Mouse (Mus musculus): Measurements from ENCODE around the gene Zfp280b. TPM values are rescaled to one million over a fixed set of nuclear protein-coding genes. Genes with fewer than 3 reads are reported as not detected.
"Not testable (repeated sequence)": the region's sequence is repeated elsewhere in the genome, so short reads cannot be mapped to it uniquely, and the experiment has no call there.

Zfp280b gene
- total RNA-seq, 2 experiments from 2014 or later, result 7.7 to 8.1 TPM

- intact Hi-C loops (cut with DNase I), result no loop called here
- no peak for DNase-seq (ENCODE audit: low spot score)
These were observed 4.1 kb upstream of the Zfp280b start for GRCm38 (mm10) chr10:76028396-76028795.

GRCm38 (mm10) chr10:76029276-76029675 lies 3.2 kb upstream of the Zfp280b start:
- DNase-seq (ENCODE audit: low spot score), result no peak
- intact Hi-C loops (cut with DNase I), result no loop called here

- no peak for DNase-seq (ENCODE audit: low spot score)
- intact Hi-C loops (cut with DNase I), result no loop called here
These were observed 2.0 kb upstream of the Zfp280b start for GRCm38 (mm10) chr10:76030496-76030895.

GRCm38 (mm10) chr10:76031511-76032401 lies 694 bp upstream of the Zfp280b start:
- intact Hi-C loops (cut with DNase I), result no loop called here
- no peak for DNase-seq (ENCODE audit: low spot score)

DNA sequence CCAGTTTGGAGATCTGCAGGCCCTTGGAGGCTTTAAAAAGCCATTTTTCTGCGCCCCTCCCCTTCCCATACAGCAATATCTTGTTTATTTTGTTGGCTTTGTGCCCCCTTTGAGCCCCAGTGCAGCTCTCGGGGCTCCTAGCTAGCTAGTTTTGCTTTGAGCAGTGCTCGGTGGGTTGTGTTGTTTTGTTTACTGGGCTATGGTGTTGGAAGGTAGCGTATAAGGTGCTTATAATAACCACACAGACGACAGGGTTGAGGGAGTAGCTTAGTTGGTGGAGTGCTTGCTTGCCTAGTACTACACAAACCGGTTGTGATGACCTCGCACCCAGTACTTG lies 637 bp downstream of the Zfp280b start:
- intact Hi-C loops (cut with DNase I), result no loop called here
- DNase-seq (ENCODE audit: low spot score), result no peak

- DNase-seq (ENCODE audit: low spot score), result no peak
- intact Hi-C loops (cut with DNase I), result no loop called here
These were observed 1.7 kb downstream of the Zfp280b start for GRCm38 (mm10) chr10:76034001-76034600.

DNA sequence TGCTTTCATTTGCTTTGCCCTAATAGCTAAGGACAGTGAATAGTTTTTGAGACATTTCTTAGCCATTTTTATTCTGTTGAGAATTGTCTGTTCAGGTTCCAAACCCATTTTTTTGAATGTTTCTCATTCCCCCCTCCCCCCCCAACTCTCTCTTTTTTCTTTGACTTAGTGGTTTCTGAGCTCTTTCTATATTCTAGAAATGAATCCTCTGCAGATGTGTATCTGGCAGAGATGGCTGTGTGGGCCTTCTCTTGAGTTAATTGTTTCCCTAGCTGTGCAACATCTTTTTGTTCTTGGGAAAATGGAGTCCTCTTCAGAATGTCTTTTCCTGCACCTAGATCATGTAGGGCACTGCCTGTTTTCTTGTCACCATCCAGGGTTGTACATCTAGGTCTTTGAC lies 2.8 kb downstream of the Zfp280b start:
- intact Hi-C loops (cut with DNase I), result no loop called here
- no peak for DNase-seq (ENCODE audit: low spot score)

GRCm38 (mm10) chr10:76036962-76037361 lies 4.5 kb downstream of the Zfp280b start:
- intact Hi-C loops (cut with DNase I), result no loop called here
- DNase-seq (ENCODE audit: low spot score), result no peak

- DNase-seq (ENCODE audit: low spot score), result no peak
- intact Hi-C loops (cut with DNase I), result no loop called here
These were observed 12.9 kb downstream of the Zfp280b start for GRCm38 (mm10) chr10:76045343-76045742.

DNA sequence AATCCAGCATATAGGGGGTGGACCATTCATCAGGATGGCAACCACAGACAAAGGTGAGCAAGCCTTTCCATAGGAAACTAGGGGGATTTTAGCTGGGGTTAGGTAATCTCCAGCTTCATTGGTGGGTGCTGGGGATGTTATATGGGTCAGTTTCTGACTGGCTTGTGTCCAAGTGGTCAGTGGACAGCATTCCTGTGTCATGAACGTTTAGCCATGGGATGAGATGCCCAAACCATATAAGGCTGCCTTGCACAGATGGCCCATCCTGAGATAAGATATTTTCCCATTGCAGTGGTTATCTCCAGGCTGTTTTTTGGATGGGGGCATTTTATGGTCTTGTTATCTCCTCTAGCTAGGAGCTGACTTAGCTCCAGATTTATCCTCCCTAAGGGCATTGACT lies 14.3 kb downstream of the Zfp280b start:
- no peak for DNase-seq (ENCODE audit: low spot score)
- intact Hi-C loops (cut with DNase I), result no loop called here

- no peak for DNase-seq (ENCODE audit: low spot score)
- intact Hi-C loops (cut with DNase I), result no loop called here
These were observed 14.9 kb downstream of the Zfp280b start for GRCm38 (mm10) chr10:76047182-76047869.

GRCm38 (mm10) chr10:76048967-76049366 lies 16.5 kb downstream of the Zfp280b start:
- intact Hi-C loops (cut with DNase I), result no loop called here
- no peak for DNase-seq (ENCODE audit: low spot score)

DNA sequence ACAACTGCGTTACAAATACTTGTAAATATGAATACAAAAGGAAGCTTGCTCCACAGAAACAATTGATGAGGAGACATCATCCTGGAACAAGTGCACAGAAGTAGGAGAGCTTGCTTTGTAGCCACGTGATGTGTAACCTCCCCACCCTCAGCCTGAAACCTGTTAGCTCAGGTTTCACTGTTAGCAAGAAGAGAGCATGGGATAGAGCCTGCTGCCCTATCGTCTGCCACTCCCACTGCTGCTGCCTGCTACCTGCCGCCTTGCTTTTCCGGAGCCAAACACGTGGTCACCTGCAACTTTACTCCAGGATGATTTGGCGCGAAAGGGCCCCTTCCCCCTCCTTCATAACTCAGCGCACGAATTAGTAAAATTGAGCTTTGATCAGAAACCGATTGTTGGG lies 19.4 kb downstream of the Zfp280b start:
- no peak for DNase-seq (ENCODE audit: low spot score)

DNA sequence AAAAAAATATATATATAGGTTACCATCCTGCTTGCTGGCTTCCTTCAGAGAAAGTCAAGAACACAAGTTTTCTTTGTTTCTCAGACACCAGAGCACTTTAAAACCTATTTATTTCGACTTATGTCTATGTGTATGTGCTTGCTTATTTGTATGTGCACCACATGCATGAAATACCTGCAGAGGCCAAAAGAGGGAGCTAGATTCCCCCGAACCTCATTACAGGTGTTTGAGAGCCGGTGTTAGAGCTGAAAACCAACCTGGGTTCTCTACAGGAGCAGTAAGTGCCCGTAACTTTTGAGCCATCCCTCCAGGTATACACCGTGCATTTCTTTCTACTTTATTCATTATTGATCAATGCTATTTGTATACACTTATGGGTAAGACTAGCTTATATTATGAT lies 30.0 kb downstream of the Zfp280b start:
- no peak for DNase-seq (ENCODE audit: low spot score)
- intact Hi-C loops (cut with DNase I), result no loop called here

More for the DNA sequence above, 19.4 kb downstream of the Zfp280b start:
- intact Hi-C loops (cut with DNase I), result no loop called here

DNA sequence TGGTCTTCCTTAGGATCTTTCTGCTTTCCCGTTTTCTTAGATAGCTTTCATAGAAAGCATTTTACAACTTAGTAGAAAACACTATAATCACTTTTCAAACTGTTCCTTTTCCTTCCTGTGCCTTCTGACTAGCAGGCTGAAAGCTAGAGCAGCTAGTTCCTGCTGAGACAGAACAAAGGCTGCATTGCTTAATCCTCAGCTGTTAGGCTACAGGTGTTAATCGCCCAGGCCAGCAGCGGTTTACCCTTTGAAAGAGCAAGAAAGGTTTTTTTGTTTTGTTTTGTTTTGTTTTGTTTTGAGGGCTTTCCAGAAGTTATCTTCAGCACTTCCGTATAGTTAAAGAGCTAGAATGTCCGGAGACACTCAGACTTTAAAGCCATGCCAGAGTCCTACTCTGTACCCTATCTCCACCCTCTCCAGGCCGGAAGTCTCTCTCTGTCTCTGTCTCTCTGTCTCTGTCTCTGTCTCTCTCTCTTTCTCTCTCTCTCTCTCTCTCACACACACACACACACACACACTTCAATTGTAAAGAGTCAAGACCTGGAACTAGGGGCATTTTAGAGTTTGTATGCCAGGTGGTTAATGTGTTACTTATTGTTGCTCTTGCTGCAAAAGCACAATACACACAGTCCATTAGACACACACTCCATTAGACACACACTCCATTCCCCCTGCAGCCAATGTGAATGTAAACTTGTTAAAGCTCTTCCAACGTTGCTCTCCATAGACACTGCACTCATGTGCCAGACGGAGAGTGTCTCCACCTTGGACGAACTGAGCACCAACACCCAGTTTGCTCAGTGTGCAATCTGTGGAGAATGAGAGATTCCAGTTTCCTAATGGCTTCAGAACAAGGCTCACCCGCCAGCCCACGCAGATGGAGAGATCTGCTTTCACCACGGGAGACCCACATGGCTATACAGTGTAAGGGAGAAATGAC lies 35.5 kb downstream of the Zfp280b start:
- intact Hi-C loops (cut with DNase I), result no loop called here
- no peak for DNase-seq (ENCODE audit: low spot score)

GRCm38 (mm10) chr10:76072080-76072479 lies 39.6 kb downstream of the Zfp280b start:
- intact Hi-C loops (cut with DNase I); DNase-seq (ENCODE audit: low spot score): not testable (repeated sequence)

- intact Hi-C loops (cut with DNase I); DNase-seq (ENCODE audit: low spot score): not testable (repeated sequence)
These were observed 44.6 kb downstream of the Zfp280b start for GRCm38 (mm10) chr10:76077008-76077407.

Data from heart, postnatal 25 days (tissue).